Mouse (Mus musculus) v-Abl transformed pro-B cells (cell line): ENCODE results near the gene Pax6.

ENCODE experiments used
- in situ Hi-C, 2 experiments: fragments of 400-800 bp; cut with MboI; formaldehyde crosslinking; loops; one replicate each; pipeline ENCODE4 v1.15.1; 2025; ENCODE audit not compliant: unreplicated experiment in 2 of 2

Pax6 gene

GRCm38 (mm10) chr2:105668271-105669270 lies at the start of gene Pax6:
TSS of gene Pax6 (plus strand) at chr2:105668900.
- in situ Hi-C loops, result no loop called here

- in situ Hi-C loops, result no loop called here
Observed at GRCm38 (mm10) chr2:105648933-105649332, 19.8 kb upstream of the Pax6 start.

GRCm38 (mm10) chr2:105656456-105656855 lies 12.2 kb upstream of the Pax6 start:
- in situ Hi-C loops, result no loop called here

DNA sequence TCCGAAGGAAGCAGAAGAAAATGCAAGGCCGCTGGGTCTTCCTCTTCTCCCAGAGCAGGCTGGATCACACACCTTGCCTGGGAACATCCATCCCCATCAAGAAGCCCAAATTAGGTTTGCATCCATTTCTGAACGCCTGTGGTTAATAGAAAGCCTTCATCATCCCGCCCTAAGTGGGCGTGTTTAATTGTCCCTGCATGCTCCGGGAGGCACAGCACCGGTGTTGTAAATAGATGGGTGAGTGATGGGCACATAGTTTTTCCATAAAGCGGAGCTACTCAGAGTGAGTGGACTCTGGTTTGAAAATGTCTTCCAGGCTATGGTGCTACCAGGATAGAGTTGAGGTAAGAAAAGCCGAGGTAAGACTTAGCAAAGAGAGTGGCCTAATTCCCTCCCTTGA lies 9.3 kb upstream of the Pax6 start:
- in situ Hi-C loops, result no loop called here

GRCm38 (mm10) chr2:105659926-105660873 lies 8.5 kb upstream of the Pax6 start:
- in situ Hi-C loops, result no loop called here

DNA sequence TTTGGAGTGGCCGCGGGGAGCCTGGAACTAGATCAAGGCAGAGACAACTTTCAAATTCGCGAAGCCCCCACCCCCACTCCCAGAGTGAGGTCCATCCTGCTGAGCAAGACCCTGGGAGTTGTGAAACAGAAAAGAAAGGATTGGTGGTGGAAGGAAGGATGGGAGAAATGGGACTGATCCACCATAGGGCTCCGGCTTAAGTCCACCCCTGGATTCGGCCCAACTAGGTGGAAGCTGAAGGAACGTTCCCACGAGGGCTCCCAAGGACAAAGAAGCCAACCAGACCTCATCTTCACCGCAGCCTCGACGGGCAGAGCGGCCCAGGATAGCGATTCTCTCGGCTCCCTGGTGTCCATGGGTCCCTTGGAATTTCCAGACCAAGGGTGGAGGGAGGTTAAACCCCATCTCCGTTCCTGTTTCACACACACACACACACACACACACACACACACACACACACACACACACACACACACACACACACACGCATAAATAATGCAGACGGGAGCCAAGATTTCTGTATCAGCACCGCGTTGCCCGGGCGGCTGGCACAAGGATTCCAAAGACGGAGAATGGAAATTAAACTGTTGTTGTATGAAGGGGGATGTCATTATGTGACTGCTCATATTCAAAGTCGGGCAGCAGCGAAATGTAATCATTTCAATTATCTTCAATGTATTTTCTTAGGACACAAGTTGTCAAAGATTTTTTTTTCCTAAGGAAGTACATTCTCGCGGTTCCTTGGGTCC lies 7.7 kb upstream of the Pax6 start:
- in situ Hi-C loops, result no loop called here

- in situ Hi-C loops, result no loop called here
Observed at GRCm38 (mm10) chr2:105661623-105662066, 7.1 kb upstream of the Pax6 start.

GRCm38 (mm10) chr2:105662121-105662520 lies 6.6 kb upstream of the Pax6 start:
- in situ Hi-C loops, result no loop called here

GRCm38 (mm10) chr2:105662606-105663005 lies 6.1 kb upstream of the Pax6 start:
- in situ Hi-C loops, result no loop called here

- in situ Hi-C loops, result no loop called here
Observed at GRCm38 (mm10) chr2:105663101-105663511, 5.6 kb upstream of the Pax6 start.

- in situ Hi-C loops, result no loop called here
Observed at GRCm38 (mm10) chr2:105664996-105665395, 3.7 kb upstream of the Pax6 start.

DNA sequence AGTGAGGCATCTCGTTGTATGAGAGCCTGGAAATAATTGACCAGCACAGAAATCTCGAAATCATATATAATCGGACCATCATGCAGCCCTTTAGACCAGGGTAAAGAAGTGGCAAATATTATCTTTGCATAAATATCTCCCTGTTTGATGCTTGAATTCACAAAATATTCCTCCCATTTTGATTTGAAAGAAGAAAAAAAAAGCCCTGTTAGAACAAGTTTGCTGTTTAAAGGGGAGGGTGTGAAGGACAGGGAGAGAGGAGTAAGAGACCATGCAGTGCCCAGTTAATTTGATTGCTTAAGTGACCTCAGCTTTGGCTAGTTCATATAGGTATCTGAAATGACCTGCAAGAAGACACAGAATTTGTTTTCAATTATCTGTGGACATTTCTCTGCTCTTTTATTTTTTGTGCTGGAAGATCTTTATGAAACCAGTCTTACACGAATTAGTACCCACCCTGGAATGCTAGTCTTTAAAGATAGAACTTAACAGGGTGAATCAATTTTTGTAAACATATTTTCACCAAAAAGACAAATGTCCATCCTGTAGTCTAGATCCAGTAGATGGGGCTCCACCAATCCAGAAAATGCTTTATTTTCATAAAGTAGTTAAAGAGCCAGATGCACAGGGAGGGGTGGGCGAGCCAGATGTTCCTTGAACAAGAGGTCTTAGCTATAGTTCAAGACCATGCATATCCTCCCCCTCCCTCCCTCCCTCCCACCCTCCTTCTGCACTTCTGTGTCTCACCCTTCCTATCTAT lies 3.0 kb upstream of the Pax6 start:
- in situ Hi-C loops, result no loop called here

DNA sequence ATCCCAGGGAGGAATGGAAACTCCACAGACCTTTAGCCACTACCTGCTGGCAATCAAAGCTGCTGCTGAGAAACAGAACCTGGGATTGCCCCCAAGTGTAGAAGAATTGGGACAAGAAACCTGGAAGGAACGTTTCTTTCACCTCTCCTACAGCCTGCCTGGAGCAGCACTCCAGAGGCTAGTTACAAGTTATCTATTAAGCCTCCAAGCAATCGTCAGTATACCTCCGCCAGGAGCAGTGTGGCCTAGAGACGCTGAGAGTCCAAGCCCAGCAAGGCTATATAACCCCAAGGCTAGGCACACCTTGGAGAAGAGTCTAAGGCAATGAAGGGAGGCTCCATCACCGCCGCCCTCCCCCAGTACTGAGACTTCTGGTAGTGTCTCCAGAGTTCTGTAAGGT lies 2.4 kb upstream of the Pax6 start:
- in situ Hi-C loops, result no loop called here

DNA sequence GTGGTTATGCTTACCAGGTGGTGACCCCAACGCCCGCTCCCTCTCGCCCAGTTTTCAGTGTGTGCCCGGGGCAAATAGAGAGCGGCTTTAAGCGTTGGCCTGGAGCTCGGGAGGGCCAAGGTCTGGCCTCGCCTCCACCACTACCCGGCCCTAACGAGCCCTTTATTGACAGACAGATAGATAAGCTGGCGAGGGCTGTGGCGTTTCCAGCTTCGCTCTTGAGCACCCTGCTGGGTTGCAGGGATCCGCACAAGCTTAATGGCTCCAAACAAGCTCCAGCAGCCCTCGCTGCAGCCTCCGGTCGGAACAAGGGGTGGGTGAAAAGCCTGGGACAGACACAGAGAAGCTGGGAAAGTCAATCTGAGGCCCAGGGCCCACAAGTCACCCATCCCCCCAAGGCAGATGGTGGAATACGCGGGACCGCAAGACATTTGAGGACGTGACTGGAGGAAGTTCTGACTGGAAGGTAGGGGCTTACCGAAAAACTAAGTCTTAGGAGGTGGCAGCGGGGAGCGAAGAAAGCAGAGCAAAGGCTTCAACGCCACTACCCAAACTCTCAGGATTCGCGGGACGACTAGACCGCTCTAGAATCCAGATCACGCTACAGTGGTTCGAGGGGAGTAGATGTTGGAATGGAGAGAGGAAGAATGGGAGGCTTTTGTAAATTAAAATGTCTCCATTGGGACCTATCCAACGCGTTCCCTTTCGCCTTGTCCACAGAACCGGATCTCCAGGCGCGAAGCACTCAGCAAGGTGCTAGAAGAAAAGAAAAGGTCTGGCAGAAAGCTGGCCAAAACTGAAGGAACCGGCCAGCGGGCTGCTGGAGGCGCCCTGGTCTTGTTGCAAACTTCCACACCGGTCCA lies 1.7 kb upstream of the Pax6 start:
- in situ Hi-C loops, result no loop called here

GRCm38 (mm10) chr2:105667626-105667950 lies 1.1 kb upstream of the Pax6 start:
- in situ Hi-C loops, result no loop called here

- in situ Hi-C loops, result no loop called here
Observed at GRCm38 (mm10) chr2:105669371-105669861, 716 bp downstream of the Pax6 start.

GRCm38 (mm10) chr2:105669881-105670730 lies 1.4 kb downstream of the Pax6 start:
- in situ Hi-C loops, result no loop called here

GRCm38 (mm10) chr2:105670731-105671095 lies 2.0 kb downstream of the Pax6 start:
- in situ Hi-C loops, result no loop called here
